Comparison of ENCODE assay signal across 8 mouse cellular contexts in the genomic region with DNA sequence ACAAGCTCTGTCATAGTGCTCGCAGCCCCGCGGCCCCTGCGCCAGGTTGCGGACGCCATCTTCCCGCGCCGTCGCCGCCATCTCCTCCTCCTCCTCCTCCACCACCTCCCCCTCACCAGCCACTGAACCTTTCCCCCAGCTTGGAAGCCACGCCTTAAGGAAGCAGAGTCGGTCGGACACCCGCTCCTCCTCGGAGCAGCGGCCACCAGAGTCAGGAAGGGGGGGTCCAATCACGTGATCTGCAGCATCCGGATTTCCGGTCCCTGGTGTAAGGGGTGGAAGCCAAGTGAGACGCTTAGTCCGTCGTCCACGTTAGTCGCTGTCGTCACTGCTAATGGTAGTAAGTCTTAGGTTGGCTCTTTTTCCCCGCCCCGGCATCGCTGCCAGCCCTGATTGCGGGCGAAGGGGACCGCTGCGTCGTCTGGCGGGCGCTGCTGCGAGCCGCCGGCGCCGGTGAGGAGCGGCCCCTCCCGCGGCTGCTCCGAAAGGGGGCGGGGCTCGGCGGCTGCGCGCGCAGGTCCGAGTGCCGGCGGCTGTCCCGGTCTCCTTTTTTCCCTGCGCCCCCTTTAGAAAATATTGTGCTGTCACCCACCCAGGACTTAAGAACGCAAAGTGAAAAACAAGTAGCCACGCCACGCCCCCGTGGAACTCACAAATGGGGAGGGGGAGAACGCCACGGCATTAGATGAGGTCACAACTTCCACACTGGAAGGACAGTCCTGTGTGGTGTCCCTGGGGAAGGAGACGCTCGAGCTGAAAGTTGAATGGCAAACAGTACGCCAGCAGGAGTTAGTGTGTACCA. TPM values are rescaled to one million over a fixed set of nuclear protein-coding genes. Genes with fewer than 3 reads are reported as not detected.
DNase-seq lines count a peak whose midpoint lies in the region; ATAC-seq lines count a peak whose summit lies in the region.

A gene (minus strand): TSS at position 430 of the 802 bp plus-strand sequence.

- H3K4me1 ChIP-seq in hindbrain, embryonic 11.5 days (replicated peaks; ENCODE audit: control insufficient read depth, insufficient read depth, low read length): no peaks in the 10 kb centered on the region

- H3K36me3 ChIP-seq in hindbrain, embryonic 11.5 days (ENCODE audit: control insufficient read depth, insufficient read depth, low read length): no peaks in the 10 kb centered on the region

- peak within 1 kb of the TSS; percentile 74 for H3K4me3 ChIP-seq in hindbrain, embryonic 11.5 days (ENCODE audit: low read depth, low read length)

- peak within 1 kb of the TSS; percentile 81 for H3K9ac ChIP-seq in hindbrain, embryonic 11.5 days (ENCODE audit: low read depth, low read length)

- DNase-seq in Muller cell, postnatal 12 days (ENCODE audit: inconsistent ontology term): peak; percentile 97
- DNase-seq in cerebellum, adult 9-11 months: peak; percentile 97
- DNase-seq in frontal cortex, adult 2 months (ENCODE audit: extremely low spot score in 1 of 2, low spot score in 1 of 2): peak; percentile 87 to 93
- DNase-seq in hindbrain, embryonic 11.5 days (ENCODE audit: low spot score): peak; percentile 93
- peak; percentile 86 to 92 for DNase-seq in layer of hippocampus, postnatal 10 days (ENCODE audit: low spot score in 2 of 2)
- peak; percentile 99 for DNase-seq in lung, postnatal 10 days
- DNase-seq in ovary, postnatal 36 days (ENCODE audit: low spot score): peak; percentile 90
- DNase-seq in thymus, postnatal 25 days: peak; percentile 93

- WGBS in hindbrain, embryonic 11.5 days: under 1% methylated on average over 65 of the region's 65 CpGs

- no peaks in the 10 kb centered on the region for H3K9me3 ChIP-seq in hindbrain, embryonic 11.5 days (ENCODE audit: control insufficient read depth, low read length)

- H3K27me3 ChIP-seq in hindbrain, embryonic 11.5 days (ENCODE audit: control insufficient read depth, insufficient read depth, low read length): no peaks in the 10 kb centered on the region

- H3K4me2 ChIP-seq in hindbrain, embryonic 11.5 days (replicated peaks; ENCODE audit: low read depth, low read length): peak within 1 kb of the TSS; percentile 58

- H3K27ac ChIP-seq in hindbrain, embryonic 11.5 days (ENCODE audit: low read depth, low read length): peak within 1 kb of the TSS; percentile 95

- ATAC-seq in hindbrain, embryonic 11.5 days (ENCODE audit: low FRiP score): peak; percentile 99

RNA-seq across cellular contexts. Expression of the gene that starts here (rescaled TPM):
- 43.9 and 44.4 TPM in 2 replicates for polyA plus RNA-seq in frontal cortex, adult 2 months (2012; rRNA removed)
- polyA plus RNA-seq in hindbrain, embryonic 11.5 days (2014; fragmentation: Nextera tagmentation; extraction: Ambion mirVana): 46.0 and 58.4 TPM in 2 replicates
- total RNA-seq in layer of hippocampus, postnatal 10 days (2021): 10 to 100 TPM; 48.0 to 53.2 TPM

Comparison
In these comparisons a context has a peak if more than half of its experiments do, and no peak if none do; other contexts are left out.
1. Peak in every context shown above with its lines: DNase-seq, ATAC-seq, H3K4me3 ChIP-seq and H3K27ac ChIP-seq.